Comparison of ENCODE assay signal across 18 mouse cellular contexts in genomic region chr4:63102025-63102424, GRCm38 (mm10). TPM values are rescaled to one million over a fixed set of nuclear protein-coding genes. Genes with fewer than 3 reads are reported as not detected.
"Had no signal": no experiment of that assay in that cellular context is flagged by ENCODE, and none has a peak within 500 bp of the region (broad histone marks: within the 10 kb centered on the region; RNA-seq: fewer than 3 reads in every experiment).

No protein-coding gene starts in this region.

- H3K27ac ChIP-seq: liver, embryonic 15.5 days; midbrain, embryonic 10.5 days; neural tube, embryonic 13.5 days; neural tube, embryonic 15.5 days had no signal

- H3K9me3 ChIP-seq: liver, embryonic 15.5 days; midbrain, embryonic 10.5 days; neural tube, embryonic 13.5 days; neural tube, embryonic 15.5 days had no signal

- DNase-seq: lung, adult 18-20 months; lung, embryonic 14.5 days; lung, postnatal 10 days; midbrain, embryonic 14.5 days; retina, postnatal 1 day; right cerebral cortex, adult 18-20 months; right cerebral cortex, postnatal 25 days; right cerebral cortex, postnatal 4 days; spleen, adult 18-20 months; thymus, adult 18-20 months; thymus, postnatal 14 days; thymus, postnatal 36 days had no signal

- H3K4me2 ChIP-seq: liver, embryonic 15.5 days; lung, embryonic 14.5 days; neural tube, embryonic 13.5 days; neural tube, embryonic 15.5 days had no signal

- ATAC-seq: midbrain, embryonic 16.5 days had no signal

- H3K27me3 ChIP-seq: liver, embryonic 15.5 days; neural tube, embryonic 13.5 days; neural tube, embryonic 15.5 days had no signal

- H3K4me3 ChIP-seq: liver, embryonic 15.5 days; midbrain, embryonic 10.5 days; myocyte; neural tube, embryonic 13.5 days; neural tube, embryonic 15.5 days had no signal

- H3K9ac ChIP-seq: liver, embryonic 15.5 days; lung, embryonic 14.5 days; neural tube, embryonic 13.5 days; neural tube, embryonic 15.5 days had no signal

- H3K4me1 ChIP-seq: liver, embryonic 15.5 days; midbrain, embryonic 10.5 days; neural tube, embryonic 13.5 days; neural tube, embryonic 15.5 days had no signal

RNA-seq across cellular contexts. Expression of gene Ambp, which starts 52.6 kb away (rescaled TPM):
- polyA plus RNA-seq: midbrain, embryonic 10.5 days; midbrain, embryonic 14.5 days; midbrain, embryonic 16.5 days; myocyte had no signal
